Mouse (Mus musculus) layer of hippocampus, postnatal 10 days (tissue): ENCODE measurements around the gene Lgr6. TPM values are rescaled to one million over a fixed set of nuclear protein-coding genes. Genes with fewer than 3 reads are reported as not detected.
A peak's percentile ranks its signal among the peaks of the same experiment; 100 is the strongest.

Experiments used
- DNase-seq, 2 experiments: peaks; one replicate each; pipeline ENCODE4 v3.0.0; 2021; ENCODE audit warnings: low spot score in 2 of 2
- long read RNA-seq: library from polyadenylated mRNA; stranded (forward); transcript quantifications from one replicate; pipeline ENCODE4 v2.0.0, GENCODE M21; 2023
- total RNA-seq, 2 experiments: library from RNA; stranded (reverse); gene quantifications; 2 replicates each; pipeline ENCODE4 v1.2.3; 2021

The Lgr6 gene
- total RNA-seq: 1 to 10 TPM; 1.4 to 1.8 TPM
- long read RNA-seq, full-length matches to known transcripts: 1 of 2 reads
- long read RNA-seq, partial matches to known transcripts: 0 of 2 reads
- long read RNA-seq, other reads (novel, unspliced or antisense): 1 of 2 reads

DNA sequence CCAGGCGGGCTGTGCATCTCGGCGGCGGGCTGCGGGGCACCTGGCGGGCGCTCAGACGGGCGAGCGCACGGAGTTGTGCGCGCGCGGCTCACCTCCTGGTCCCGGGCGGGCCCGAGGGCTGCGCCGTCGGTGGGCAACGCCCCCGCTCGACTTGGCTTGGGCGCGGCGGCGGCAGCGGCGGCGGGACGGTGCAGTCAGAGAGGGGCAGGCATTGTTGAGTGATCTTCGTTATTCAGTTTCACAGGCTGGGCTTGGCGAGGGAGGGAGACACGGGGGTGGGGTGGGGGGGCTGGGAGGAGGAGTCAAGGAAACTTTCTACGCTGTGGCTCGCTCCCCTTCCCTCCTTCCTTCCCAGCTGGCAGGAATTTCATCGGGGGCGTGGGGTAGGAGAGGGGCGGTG, at the start of gene Lgr6:
TSS of gene Lgr6 (minus strand) at position 153 of the 400 bp plus-strand sequence.
- no peak for DNase-seq

DNA sequence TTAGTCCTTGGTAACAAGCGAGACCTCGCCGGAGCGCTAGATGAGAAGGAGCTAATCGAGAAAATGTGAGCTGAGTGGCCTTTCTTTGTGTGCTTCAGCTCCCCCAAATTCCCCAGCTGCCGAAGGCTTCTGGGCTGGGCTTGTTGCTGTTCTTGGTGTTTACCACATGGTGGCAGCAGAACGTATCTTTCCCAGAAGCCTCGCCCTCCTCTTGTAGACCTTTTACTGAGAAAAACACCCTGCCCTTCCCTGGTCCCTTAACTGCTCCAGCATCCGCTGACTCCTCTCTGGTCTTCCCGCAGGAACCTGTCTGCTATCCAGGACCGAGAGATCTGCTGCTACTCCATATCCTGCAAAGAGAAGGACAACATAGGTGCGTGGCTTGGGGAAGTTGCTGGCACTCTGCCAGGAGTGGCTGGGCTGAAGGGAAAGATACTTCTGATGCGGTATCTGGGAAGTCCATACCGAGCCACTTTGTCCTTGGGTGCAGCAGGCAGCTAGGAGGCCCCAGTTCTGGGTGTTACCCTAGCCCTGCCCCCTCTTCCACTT, 49.4 kb upstream of the Lgr6 start:
- DNase-seq: peak; percentile 83 to 84

- peak in 1 of 2 experiments; percentile 42 for DNase-seq
These were observed 48.9 kb upstream of the Lgr6 start for GRCm38 (mm10) chr1:135154011-135154410.

DNA sequence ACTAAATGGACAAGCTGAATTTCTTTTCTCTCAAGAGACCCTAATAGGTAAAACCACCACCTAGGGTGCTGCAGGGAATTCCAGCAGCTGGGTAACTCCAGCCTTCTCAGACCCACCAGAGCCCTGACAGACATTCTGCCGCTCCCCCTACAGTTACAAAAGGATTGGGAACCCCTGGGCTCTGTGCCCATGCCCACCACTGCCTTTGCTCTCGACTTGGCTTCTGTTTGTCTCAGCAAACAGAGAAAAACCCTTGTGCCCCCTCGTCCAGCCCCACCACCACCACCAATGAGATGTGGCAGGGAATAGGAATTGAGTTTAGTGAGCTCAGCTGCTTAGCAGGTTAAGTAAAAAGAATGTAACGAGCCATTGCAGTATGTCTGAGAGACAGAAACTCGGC, 43.9 kb upstream of the Lgr6 start:
- peak; percentile 40 to 62 for DNase-seq

DNA sequence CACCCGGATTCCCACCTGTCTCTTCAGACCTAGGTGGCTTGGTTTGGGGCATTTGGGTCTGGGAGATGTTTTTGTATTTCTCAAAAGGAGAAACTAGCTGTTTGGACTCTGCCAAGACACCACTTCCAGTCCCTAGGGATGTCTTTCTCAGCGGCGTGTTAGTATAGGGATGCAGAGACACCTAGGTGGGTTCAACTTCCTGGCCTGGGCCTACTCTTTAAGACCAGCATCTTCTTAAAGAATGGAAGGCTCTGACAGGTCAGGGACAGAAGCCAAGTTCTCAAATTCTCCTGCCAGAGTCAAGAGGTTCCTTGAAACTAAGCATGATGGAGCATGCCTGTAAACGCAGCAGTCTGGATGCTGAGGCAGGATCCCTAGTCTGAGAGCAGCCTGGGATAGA, 43.4 kb upstream of the Lgr6 start:
- no peak for DNase-seq

GRCm38 (mm10) chr1:135147702-135148058, 42.6 kb upstream of the Lgr6 start:
- no peak for DNase-seq

GRCm38 (mm10) chr1:135146946-135147701, 42.0 kb upstream of the Lgr6 start:
- DNase-seq: peak; percentile 83 to 86

GRCm38 (mm10) chr1:135146077-135146945, 41.2 kb upstream of the Lgr6 start, which contains the start of gene Arl8a:
Arl8a (plus strand) TSS chr1:135146824.
- DNase-seq: peak; percentile 82 to 89

GRCm38 (mm10) chr1:135143940-135144339, 38.9 kb upstream of the Lgr6 start:
- no peak for DNase-seq

GRCm38 (mm10) chr1:135142452-135142851, 37.4 kb upstream of the Lgr6 start:
- DNase-seq: no peak

- DNase-seq: no peak
These were observed 34.8 kb upstream of the Lgr6 start for GRCm38 (mm10) chr1:135139906-135140305.

DNA sequence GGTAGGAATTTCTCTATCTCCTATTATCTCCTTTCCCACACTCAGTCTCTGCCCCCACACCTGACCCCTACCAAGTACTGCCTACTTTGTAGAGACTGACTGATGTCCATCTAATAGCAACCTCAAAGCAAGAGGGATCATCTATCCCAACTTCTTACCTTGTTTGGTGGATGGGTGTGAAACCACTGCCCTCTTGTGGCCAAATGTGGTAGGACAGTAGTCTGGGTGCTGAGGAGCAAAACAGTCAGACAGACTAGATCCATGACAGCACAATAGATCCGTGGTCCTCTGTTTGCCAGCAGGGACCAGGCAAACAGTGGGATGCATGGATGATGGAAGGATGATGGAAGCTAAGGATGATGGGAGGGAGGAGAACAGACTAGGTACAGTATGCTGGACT, 31.4 kb upstream of the Lgr6 start:
- peak; percentile 81 for DNase-seq

DNA sequence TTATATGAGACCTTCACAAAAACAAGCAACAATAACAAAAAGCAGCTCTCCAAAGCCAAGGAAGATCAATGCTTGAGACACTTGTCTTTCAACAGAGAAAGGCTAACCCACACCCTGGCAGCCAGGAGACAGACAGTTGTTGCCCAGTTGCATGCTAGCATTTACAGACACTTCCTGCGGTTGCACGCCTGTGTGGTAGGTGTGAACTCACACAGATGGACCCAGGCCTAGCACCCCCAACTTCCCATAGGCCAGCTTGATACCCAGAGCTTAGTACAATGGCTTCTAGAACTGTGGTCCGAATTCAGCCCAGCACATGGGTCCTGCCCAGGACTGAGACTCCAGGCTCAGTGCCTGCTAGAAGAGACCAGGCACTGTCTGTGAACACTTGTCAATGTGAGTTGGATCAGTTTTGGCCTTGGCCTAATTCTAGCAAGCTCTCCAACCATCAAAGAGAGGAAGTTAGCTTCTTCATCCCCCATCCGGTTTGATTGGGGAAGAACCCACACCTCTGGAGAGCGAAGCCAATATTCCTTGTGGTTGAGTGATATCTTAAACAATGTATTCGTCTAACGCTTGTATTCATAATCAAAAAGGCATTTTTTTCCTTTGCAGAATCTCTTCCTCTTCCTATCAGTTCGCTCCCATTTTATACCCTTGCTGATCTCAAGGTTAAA, 30.2 kb upstream of the Lgr6 start:
- no peak for DNase-seq

GRCm38 (mm10) chr1:135133678-135134435, 28.8 kb upstream of the Lgr6 start:
- no peak for DNase-seq

- DNase-seq: no peak
These were observed 27.9 kb upstream of the Lgr6 start for GRCm38 (mm10) chr1:135132893-135133369.

GRCm38 (mm10) chr1:135132473-135132872, 27.4 kb upstream of the Lgr6 start, which contains the start of gene Ptpn7:
Ptpn7 (plus strand) TSS chr1:135132700.
- DNase-seq: peak; percentile 71 to 76

DNA sequence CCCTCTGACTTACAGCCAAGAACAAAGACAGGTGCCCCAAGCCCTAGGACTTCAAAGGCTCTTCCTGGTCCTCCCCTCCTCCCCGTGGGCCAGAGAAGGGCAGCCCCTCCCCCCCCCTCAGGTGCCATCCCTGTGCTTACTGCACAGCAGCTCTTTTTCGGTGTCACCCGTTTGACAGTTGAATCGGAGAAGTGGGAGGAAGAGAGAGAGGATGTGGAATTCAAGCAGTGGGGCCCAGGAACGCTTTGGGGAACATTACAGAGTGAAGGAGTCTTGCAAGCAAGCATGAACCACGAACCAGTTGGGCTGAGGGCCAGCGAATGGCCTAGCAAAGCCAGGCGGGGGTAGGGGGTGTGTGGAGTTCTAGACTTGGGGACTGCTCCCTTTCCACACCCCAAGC, 26.5 kb upstream of the Lgr6 start:
- DNase-seq: no peak

DNA sequence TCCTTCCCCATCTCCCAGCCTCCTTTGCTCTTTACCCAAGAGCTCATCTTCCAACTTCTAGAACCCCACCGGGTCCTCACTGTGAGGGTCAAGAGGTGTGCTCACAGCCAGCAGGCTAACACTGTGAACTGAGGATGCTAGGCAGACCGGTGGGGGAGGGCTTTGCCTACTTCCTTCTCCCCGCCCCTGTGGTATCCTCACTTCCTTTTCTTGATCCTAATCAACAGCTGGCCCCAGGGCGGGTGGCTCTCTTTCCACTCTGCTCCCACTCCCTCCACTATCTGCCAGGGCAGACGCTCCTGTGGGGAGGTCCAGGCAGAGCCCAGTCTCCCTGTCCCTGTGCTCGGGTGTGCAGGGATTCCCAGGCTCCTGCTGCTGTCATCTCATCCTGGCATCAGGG, 26.0 kb upstream of the Lgr6 start:
- no peak for DNase-seq

DNA sequence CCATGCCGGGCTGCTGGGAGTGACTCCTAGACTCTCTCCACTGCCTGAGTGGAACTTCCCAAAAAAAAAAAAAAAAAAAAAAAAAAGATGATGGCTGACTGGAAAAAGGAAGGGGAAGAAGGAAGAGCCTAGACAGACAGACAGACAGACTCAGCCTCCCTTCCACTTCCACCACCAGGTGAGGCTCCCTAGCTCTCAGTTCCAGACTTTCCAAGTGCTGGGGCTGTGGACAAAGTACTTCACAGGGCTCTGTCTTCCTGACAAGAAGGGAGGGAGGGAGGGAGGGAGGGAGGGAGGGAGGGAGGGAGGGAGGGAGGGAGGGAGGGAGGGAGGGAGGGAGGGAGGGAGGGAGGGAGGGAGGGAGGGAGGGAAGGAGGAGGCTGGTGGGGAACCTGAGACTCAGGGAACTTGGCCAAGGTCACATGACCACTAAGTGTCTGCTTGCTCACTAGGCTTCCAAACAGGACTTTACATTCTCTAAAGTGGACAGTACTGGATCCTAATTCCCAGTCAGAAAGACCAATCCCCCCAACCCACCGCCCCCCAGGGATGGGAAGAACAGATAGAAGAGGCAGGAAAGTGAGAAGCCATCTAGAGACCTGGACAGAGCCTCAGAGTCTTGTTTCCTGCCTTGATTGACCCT, 25.4 kb upstream of the Lgr6 start:
- no peak for DNase-seq
